Mouse (Mus musculus) thymus, adult 2 months (tissue): Measurements from ENCODE around the gene Igf1r.

Experiments used
- CTCF ChIP-seq: fragments of 200-500 bp; IDR thresholded peaks from 2 replicates; pipeline ENCODE4 v1.5.1; 2012; ENCODE audit warnings: mild to moderate bottlenecking, control low read depth, low read length, moderate library complexity, borderline replicate concordance; ENCODE audit not compliant: control insufficient read depth, poor library complexity, insufficient read depth; ENCODE audit errors: extremely low read depth
- POLR2A ChIP-seq: fragments of 200-500 bp; IDR thresholded peaks from 2 replicates; pipeline ENCODE4 v1.6.1; 2012; ENCODE audit warnings: mild to moderate bottlenecking, low read length, control low read depth, moderate library complexity; ENCODE audit not compliant: control insufficient read depth, poor library complexity, insufficient read depth; ENCODE audit errors: extremely low read depth

DNA sequence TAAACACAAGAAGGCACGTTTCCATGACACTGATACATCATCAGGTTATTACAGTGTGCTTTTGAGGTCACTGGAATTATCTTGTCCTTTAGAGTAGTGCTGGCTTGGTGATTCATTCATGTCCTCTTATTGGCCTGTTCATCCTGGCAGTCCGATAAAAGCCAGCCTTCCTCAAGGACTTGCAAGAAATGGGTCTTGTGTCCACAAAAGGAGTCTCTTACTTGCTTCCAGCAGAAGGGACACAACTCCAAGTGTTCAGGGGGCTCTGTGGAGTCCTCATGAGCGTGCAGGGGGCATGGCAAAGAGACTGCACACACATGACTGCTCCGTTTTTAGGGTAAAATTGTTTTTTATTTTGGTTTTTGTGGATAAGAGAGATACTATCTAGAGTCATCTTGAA lies 83.9 kb downstream of the Igf1r start:
- TF ChIP-seq CTCF (no peak), POLR2A (no peak)
